ENCODE assay signal across 8 mouse cellular contexts in genomic region chr7:90302647-90303552, GRCm38 (mm10). TPM values are rescaled to one million over a fixed set of nuclear protein-coding genes. Genes with fewer than 3 reads are reported as not detected.
DNase-seq lines count a peak whose midpoint lies in the region; ATAC-seq and TF ChIP-seq lines count a peak whose summit lies in the region.

No protein-coding gene starts in this region.

- H3K4me2 ChIP-seq in forebrain, embryonic 12.5 days = peak overlapping the region; percentile 74
- H3K4me2 ChIP-seq in kidney, embryonic 15.5 days = peak overlapping the region; percentile 95
- H3K4me2 ChIP-seq in midbrain, embryonic 15.5 days = peak overlapping the region; percentile 99

- peak overlapping the region; percentile 85 for H3ac ChIP-seq in C2C12 (ENCODE audit: control insufficient read depth, insufficient read length, low read depth)

- H3K79me2 ChIP-seq in C2C12 (ENCODE audit: control insufficient read depth, insufficient read depth) = peaks cover 16% of the 10 kb centered on the region

- H3K9me3 ChIP-seq in E14TG2a.4 (ENCODE audit: low read length) = peaks cover 8% of the 10 kb centered on the region
- H3K9me3 ChIP-seq in forebrain, embryonic 12.5 days = no peaks in the 10 kb centered on the region
- no peaks in the 10 kb centered on the region for H3K9me3 ChIP-seq in kidney, embryonic 15.5 days (replicated peaks)
- H3K9me3 ChIP-seq in midbrain, embryonic 15.5 days = no peaks in the 10 kb centered on the region

- peaks cover 10% of the 10 kb centered on the region for H3K79me3 ChIP-seq in C2C12 (ENCODE audit: low read depth)

- H3K27ac ChIP-seq in forebrain, embryonic 12.5 days = no peak overlapping the region
- peak overlapping the region; percentile 9; the same call in 1 of the 2 replicates for H3K27ac ChIP-seq in kidney, embryonic 15.5 days
- H3K27ac ChIP-seq in midbrain, embryonic 15.5 days = no peak overlapping the region

- WGBS in forebrain, embryonic 12.5 days = 5% methylated on average over 27 of the region's 27 CpGs
- 2% methylated on average over 27 of the region's 27 CpGs for WGBS in kidney, embryonic 15.5 days
- WGBS in midbrain, embryonic 15.5 days = 5% methylated on average over 27 of the region's 27 CpGs

- DNase-seq in yolk sac, embryonic 10.5 days (ENCODE audit: low spot score) = peak; percentile 2
- no peak for DNase-seq in left cerebral cortex, postnatal 25 days (ENCODE audit: low spot score in 2 of 2)
- DNase-seq in cerebellum, adult 11 months = no peak

- intact Hi-C loops in left cerebral cortex, postnatal 25 days (cut with DNase I) = no loop called here

- TF ChIP-seq CTCF in C2C12 (IDR thresholded peaks at IDR 0.05; ENCODE audit: control insufficient read depth, insufficient read depth, insufficient read length) (no peak), E14TG2a.4 (conservative IDR thresholded peaks at IDR 0.05; ENCODE audit: low read length) (no peak)

- no peaks in the 10 kb centered on the region for H3K36me3 ChIP-seq in C2C12 (ENCODE audit: control insufficient read depth, insufficient read depth)
- no peaks in the 10 kb centered on the region for H3K36me3 ChIP-seq in E14TG2a.4 (ENCODE audit: insufficient read depth, low read length)
- H3K36me3 ChIP-seq in forebrain, embryonic 12.5 days (replicated peaks) = no peaks in the 10 kb centered on the region
- no peaks in the 10 kb centered on the region for H3K36me3 ChIP-seq in kidney, embryonic 15.5 days
- H3K36me3 ChIP-seq in midbrain, embryonic 15.5 days (replicated peaks) = no peaks in the 10 kb centered on the region

- H3K27me3 ChIP-seq in C2C12 (ENCODE audit: control insufficient read depth, insufficient read depth, insufficient read length) = no peaks in the 10 kb centered on the region
- H3K27me3 ChIP-seq in E14TG2a.4 (ENCODE audit: insufficient read depth, low read length) = peaks cover 44% of the 10 kb centered on the region
- peaks cover 36% of the 10 kb centered on the region for H3K27me3 ChIP-seq in forebrain, embryonic 12.5 days
- H3K27me3 ChIP-seq in kidney, embryonic 15.5 days = peaks cover 13% of the 10 kb centered on the region
- H3K27me3 ChIP-seq in midbrain, embryonic 15.5 days (replicated peaks) = peaks cover 11% of the 10 kb centered on the region

- peak overlapping the region; percentile 42 for H3K9ac ChIP-seq in forebrain, embryonic 12.5 days
- peak overlapping the region; percentile 58 for H3K9ac ChIP-seq in kidney, embryonic 15.5 days
- peak overlapping the region; percentile 75; the same call in 1 of the 2 replicates for H3K9ac ChIP-seq in midbrain, embryonic 15.5 days

- H3K4me1 ChIP-seq in E14TG2a.4 (replicated peaks; ENCODE audit: low read depth, low read length) = peaks cover 6% of the 10 kb centered on the region; the same call in 1 of the 2 replicates
- H3K4me1 ChIP-seq in forebrain, embryonic 12.5 days = peaks cover 11% of the 10 kb centered on the region
- H3K4me1 ChIP-seq in kidney, embryonic 15.5 days = peaks cover 9% of the 10 kb centered on the region
- peaks cover 7% of the 10 kb centered on the region for H3K4me1 ChIP-seq in midbrain, embryonic 15.5 days

- H3K4me3 ChIP-seq in C2C12 (ENCODE audit: insufficient read depth, poor library complexity, severe bottlenecking) (peak overlapping the region; percentile 42), E14TG2a.4 (replicated peaks; ENCODE audit: low read length) (peak overlapping the region; percentile 80)
- H3K4me3 ChIP-seq in forebrain, embryonic 12.5 days (replicated peaks) = peak overlapping the region; percentile 54
- peak overlapping the region; percentile 63 for H3K4me3 ChIP-seq in kidney, embryonic 15.5 days (replicated peaks)
- H3K4me3 ChIP-seq in midbrain, embryonic 15.5 days = peak overlapping the region; percentile 74

- ATAC-seq in forebrain, embryonic 12.5 days (ENCODE audit: low FRiP score) = peak; percentile 31
- peak; percentile 59 for ATAC-seq in kidney, embryonic 15.5 days (replicated peaks; ENCODE audit: low FRiP score)
- peak; percentile 83 for ATAC-seq in midbrain, embryonic 15.5 days (replicated peaks)

TF ChIP-seq in C2C12, 6 proteins besides CTCF, POLR2A, EP300 and RAD21:
- TF ChIP-seq FOSL1 (IDR thresholded peaks at IDR 0.05; ENCODE audit: insufficient read depth, low read length, poor library complexity, severe bottlenecking) (no peak), MYOG (IDR thresholded peaks at IDR 0.05; ENCODE audit: control insufficient read depth, extremely low read depth, insufficient read length) (no peak), MAX (IDR thresholded peaks at IDR 0.05) (no peak), USF1 (IDR thresholded peaks at IDR 0.05; ENCODE audit: low read depth) (no peak), MYOD1 (IDR thresholded peaks at IDR 0.05; ENCODE audit: control insufficient read depth, insufficient read length, low read depth) (no peak), CEBPB (IDR thresholded peaks at IDR 0.05; ENCODE audit: low read depth) (no peak)
TF ChIP-seq in C2C12: peak in this region for 0.

RNA-seq across cellular contexts. Expression of gene Sytl2, which starts 0.8 kb away (rescaled TPM):
- polyA plus RNA-seq in C2C12 (2012; fragmentation: generic; extraction: Trizol) = 21.9 TPM
- polyA plus RNA-seq in forebrain, embryonic 12.5 days (2016; fragmentation: Nextera tagmentation; extraction: Ambion mirVana) = 0.67 and 1.0 TPM in 2 replicates
- 9.8 and 10.0 TPM in 2 replicates for polyA plus RNA-seq in kidney, embryonic 15.5 days (2015; fragmentation: Nextera tagmentation; extraction: Ambion mirVana)
- polyA plus RNA-seq in midbrain, embryonic 15.5 days (2015; fragmentation: Nextera tagmentation; extraction: Ambion mirVana) = 5.0 and 7.2 TPM in 2 replicates
- 10 to 100 TPM; 76.5 to 79.4 TPM for total RNA-seq in left cerebral cortex, postnatal 25 days (2021)

RNA-seq across cellular contexts. Expression of gene Ccdc83, which starts 37.3 kb away (rescaled TPM):
- not detected for polyA plus RNA-seq in C2C12 (2012; fragmentation: generic; extraction: Trizol)
- polyA plus RNA-seq in forebrain, embryonic 12.5 days (2016; fragmentation: Nextera tagmentation; extraction: Ambion mirVana) = not detected in 2 replicates
- not detected in 2 replicates for polyA plus RNA-seq in kidney, embryonic 15.5 days (2015; fragmentation: Nextera tagmentation; extraction: Ambion mirVana)
- not detected in 2 replicates for polyA plus RNA-seq in midbrain, embryonic 15.5 days (2015; fragmentation: Nextera tagmentation; extraction: Ambion mirVana)
- not detected for total RNA-seq in left cerebral cortex, postnatal 25 days (2021)

Comparison
In these comparisons a context has a peak if more than half of its experiments do, and no peak if none do; other contexts are left out.
1. ATAC-seq: peak in every context shown above with its lines; median percentile 83 in midbrain, embryonic 15.5 days; 59 in kidney, embryonic 15.5 days; 31 in forebrain, embryonic 12.5 days.